Mouse (Mus musculus): ENCODE measurements at regions not wholly inside any gene's neighbourhood (a gene's known extent, or its start where the extent isn't known, plus 50 kb on each side); places are given as distances from the start of the nearest gene placed in this dataset.

DNA sequence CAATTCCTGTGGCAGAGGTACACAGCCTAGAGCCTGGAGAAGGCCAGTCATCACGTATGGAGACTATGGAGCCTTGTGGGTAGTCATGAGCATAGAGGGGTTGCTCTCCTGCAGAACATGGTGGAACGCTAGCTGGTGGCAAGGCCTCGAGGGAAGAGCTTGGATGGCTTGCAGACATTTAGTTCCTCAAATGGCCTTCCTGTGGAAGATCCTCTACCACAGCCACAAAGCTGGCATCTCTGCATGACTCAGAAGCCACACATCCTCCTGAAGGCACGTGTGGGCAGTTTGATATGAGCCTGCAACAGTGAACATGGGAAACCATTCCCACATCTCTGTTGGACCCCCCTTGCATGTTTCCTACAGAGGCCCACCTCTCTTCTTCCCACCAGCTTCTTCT lies 547.9 kb upstream of the Lrrc6 start:
- no peak for DNase-seq (ENCODE audit: low read depth)

DNA sequence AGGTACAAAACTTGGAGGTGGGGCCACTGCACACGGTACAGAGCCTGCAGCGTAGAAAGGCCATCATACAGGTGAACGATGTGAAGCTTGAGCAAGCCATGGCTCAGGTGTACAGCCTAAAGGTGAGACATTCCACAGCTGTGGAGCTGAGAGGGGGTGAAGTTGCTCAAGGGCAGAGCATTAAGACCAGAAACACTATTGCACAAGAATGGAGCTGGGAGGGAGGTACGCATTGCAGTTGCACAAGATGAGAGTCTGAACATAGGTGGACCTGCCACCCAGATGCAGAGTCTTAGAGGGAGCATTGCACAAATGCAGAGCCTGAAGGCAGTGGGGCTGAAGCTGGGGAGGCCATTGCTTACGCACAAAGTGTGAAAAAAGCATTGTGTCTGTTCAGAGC lies 547.4 kb upstream of the Lrrc6 start:
- no peak for DNase-seq (ENCODE audit: low read depth)

DNA sequence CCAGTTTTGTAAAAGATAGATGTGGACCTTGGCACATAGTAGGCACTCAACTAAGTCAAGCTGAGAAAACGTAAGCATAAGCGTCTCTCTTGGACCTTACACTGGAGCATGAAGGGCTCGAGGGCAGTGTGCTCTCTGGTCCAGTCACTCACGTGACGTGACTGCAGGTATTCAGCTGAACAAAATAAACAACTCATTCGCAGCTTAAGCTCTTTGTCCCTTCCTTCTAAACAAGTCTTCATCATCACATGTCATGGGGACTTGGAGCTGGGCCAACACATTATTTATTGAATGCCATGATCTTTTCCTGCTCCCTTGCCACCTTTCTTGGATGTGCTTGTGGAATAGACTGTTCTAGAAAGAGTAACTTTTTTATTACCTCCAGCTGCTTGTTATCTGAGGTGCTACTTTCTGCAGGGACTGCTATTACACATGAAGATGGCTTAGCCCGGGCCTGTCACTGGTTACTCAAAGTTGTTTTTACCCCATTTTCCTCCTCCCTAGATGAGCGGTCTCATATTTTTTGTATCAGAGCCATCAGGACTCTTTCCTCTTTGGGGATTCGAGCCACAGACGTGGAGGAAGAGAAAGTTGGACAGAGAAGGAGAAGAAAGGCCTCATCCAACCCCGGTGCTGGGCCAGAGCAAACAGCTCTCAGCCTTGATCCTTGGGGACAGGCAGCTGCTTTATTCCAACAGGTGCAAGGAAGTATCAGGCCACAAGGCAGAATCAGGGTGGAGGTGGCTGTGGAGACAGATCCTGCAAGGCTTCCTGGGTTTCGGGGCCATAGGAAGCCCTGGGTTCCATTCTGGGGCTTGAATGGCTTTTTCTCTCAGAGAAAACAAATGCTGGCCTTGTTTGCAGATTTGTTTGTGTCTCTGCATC lies 545.5 kb upstream of the Lrrc6 start:
- no peak for DNase-seq (ENCODE audit: low read depth)

DNA sequence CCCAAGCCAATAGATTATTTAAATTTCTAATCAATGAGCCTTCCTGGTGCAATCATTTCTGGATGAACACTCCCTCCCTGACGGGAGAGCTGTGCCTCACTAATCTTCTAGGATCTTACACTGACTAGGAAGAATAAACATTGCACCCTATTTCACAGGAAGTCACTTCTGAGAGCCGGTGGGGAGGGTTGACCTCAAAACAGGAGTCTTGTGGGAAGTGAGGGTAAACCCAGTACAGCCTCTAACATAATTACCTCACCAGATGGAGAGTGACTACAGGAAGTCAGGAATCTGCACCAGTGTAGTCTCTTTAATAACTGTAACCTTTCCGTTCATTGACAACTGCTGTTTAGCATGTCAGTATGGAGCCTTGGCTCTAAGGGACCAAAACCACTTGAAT lies 544.6 kb upstream of the Lrrc6 start:
- no peak for DNase-seq (ENCODE audit: low read depth)

DNA sequence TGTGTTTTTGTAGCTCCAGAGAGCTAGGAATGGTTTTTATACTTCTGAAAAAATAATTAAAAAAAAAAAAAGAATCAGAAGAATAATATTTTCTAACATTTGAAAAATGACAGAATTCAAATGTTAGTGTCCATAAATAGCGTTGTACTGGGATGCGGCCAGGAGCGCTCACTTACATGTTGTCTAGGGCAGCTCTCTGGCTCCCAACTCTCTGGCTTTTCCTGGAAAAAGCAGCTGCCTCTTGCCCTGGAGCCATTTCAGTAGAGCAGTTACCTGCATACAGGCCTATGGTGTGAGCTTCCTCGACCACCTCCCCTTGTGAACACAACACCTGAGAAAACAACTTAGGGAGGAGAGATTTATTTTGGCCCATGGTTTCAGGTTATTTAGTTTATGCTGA lies 544.1 kb upstream of the Lrrc6 start:
- DNase-seq (ENCODE audit: low read depth): no peak

DNA sequence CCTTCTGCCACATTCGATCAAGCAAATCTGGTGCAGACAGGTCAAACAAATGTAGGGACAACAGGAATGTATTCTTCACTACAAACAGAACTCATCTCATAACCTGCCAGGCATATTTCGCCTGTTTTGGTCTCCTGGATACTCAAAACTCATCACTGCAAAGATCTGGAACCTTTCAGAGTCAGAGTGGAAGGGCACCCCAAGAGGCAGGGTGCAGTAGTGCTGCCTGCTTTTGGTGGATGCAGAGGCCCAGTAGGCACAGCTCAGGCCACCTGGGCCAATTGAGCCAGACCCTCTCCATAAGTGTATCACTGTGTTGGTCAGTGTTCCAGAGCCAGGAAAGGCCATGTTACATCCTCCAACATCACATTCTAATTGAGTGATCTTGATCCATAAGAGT lies 541.4 kb upstream of the Lrrc6 start:
- no peak for DNase-seq (ENCODE audit: low read depth)

DNA sequence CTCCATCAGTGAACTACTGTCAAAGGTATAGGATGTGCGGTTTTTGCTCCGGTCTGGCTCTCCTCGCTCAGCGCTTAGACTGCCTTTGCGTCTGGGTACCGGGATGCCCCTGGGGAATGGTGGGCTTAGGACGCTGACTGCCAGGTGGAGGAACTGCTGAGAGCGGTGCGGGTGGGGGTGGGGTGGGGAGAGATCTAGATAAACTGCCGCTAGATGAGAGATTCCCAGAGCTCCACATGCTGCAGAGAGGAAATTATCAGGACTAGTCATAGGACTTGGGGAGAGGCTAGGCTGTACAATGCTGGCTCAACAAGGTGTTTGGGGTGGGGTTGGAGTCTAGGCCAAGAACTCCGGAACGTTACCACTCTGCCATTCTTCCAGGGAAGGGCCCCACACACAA lies 539.5 kb upstream of the Lrrc6 start:
- no peak for DNase-seq (ENCODE audit: low read depth)

DNA sequence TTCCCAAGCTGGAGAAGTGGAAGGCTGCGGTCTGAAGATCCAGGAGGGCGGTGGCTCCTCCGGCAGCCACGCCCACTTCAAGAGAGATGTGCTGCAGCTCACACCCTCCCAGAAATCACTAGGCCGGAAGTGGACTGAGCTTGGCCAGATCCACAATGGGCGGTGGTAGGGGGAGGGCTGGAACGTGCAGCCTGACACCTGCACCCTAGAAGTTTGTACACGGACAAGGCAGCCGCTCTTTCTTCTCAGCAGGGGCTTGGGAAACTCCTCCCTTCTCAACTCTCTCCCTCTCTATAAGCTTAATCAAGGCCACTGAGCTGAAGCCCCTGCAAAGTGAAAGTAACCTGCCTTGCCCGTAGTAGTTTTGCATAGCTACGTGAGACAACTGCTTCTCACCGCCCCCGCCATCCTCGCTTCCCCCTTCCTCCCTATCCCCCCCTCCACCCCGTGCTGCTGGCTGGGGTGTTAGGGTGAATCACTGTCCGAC lies 538.8 kb upstream of the Lrrc6 start:
- peak; percentile 33 for DNase-seq (ENCODE audit: low read depth)

DNA sequence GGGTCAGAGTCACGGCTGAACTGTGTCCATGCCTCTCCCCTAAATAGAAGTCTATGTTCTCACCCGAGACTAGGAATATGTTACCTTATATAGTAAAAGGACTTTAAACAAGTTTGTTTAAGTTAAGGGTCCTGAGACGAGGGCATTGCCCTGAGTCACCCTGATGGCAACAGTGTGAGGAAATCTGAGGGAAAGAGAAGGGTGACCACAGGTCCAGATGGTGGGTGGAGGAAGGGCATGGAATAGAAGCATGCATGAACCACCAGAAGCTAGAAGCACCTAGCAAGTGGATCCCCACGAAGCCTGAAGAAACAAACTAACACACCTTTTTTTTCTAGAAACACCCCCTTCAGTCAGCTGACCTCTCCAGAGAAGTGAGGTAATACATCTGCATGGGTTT lies 536.9 kb upstream of the Lrrc6 start:
- no peak for DNase-seq (ENCODE audit: low read depth)

DNA sequence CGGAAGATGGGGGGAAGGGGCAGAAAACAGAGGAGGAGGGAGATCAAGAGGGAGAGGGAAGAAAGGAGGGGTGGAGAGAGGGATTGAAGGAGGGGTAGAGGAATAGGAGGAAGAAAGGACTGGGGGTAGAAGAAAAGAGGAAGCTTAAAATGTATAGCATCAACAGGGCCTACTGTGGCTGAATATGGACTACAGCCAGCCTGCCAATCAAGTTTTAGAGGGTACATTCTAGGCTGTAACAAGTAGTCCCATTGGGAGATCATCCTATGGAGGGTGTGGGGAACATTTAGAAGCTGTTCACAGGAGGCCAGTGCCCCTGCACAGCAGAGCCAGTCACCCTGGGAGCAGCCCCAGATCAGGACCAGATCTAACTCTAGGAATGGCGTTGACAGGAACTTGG lies 535.6 kb upstream of the Lrrc6 start:
- no peak for DNase-seq (ENCODE audit: low read depth)

DNA sequence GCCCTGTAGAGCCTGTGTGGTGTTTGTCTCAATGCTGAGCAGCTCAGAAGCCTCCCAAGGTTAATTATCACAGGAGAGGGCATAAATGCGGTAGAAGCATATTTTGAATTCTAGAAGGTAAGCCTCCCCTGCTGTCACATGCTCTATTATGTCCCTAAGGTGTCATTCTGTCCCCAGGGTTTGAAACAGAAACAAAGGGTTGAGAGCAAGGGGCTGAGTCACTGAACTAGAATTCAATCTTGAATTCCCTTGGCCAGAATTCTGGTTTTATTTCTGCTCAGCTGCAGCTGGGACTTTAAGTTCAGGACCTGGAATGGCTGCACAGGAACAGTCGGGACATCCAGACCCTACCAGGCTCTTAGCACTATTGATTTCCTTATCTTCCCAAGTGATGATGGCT lies 533.2 kb upstream of the Lrrc6 start:
- DNase-seq (ENCODE audit: low read depth): no peak

DNA sequence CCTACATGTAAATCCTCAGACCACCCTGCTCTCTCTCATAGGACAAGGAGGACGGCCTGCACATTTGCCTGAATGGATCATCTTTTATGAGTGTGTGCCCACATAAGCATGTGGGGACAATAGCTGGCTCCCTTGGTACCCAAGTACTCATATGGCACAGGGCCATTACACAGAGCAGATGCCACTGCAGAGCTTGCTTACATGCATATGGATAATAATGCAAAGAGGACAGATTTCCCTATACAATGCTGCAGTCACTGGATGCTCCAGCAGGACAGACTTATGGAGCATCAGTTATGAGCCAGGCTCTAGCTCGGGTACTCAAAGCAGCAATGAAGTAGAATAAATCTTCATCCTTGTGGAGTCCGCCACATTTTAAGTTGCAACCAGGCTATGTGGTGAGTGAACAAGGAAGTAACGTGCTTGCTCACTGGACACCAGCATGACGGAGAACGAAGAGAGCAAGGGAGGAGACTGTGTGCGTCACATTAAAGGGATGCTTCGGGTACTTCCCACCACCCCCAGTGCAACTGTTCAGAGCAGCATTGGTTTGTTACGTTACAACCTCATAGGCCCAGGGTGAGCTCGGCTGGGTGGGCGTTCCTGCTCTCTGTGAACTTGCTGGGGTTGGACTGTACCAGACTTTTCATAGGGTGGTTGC lies 531.3 kb upstream of the Lrrc6 start:
- no peak for DNase-seq (ENCODE audit: low read depth)

DNA sequence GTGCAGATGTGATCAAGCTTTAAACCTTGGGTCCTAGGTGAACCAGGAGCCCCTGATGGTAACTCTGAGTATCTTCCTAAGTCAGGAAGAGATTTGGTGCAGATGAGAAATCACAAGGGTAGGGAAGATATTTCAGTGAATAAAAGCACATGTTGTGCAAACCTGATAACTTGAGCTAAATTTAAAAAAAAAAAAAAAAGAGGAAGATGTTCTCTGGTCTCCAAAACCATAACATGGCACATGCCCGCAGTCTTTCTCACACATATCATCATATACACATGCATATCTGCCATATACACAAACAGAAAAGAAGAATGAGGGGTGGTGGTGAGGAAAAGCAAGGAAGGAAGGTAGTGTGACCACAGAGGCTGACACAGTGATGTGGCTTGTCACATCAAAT lies 530.3 kb upstream of the Lrrc6 start:
- no peak for DNase-seq (ENCODE audit: low read depth)

DNA sequence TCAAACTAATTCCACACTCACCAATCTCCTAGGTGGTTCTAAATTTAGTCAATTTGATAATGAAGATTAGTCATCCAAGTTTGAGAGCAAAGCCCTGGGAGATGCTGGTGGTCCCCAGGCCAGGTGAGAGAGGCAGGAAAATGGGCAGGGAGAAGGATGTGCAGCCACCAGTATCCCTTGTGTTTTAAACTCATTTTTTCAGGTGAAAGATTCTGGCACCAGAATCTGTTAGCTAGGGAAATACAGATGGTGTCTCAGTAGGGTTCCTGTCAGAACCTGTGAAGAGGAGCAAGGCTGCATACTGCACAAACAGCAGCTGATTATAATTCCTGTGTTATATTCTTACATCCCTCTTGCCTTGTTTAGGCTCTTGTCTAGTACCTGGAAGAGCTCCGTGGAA lies 527.5 kb upstream of the Lrrc6 start:
- no peak for DNase-seq (ENCODE audit: low read depth)

DNA sequence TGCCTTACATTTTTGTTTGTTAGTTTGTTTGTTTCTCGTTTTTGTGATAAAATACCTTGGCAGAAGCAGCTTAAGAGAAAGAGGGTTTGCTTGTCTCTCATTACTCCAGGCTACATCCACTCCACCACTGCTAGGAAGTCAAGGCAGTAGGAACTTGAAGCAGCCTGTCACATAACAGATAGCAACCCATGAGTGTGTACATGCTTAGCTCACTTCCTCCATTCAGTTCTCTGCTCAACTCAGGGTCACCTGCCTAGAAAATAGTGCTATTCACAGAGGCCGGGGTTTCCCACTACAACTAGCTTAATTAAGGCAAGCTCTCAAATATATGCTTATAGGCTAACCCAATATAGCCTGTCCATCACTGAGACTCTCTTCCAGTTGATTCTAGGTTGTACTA lies 527.0 kb upstream of the Lrrc6 start:
- no peak for DNase-seq (ENCODE audit: low read depth)

DNA sequence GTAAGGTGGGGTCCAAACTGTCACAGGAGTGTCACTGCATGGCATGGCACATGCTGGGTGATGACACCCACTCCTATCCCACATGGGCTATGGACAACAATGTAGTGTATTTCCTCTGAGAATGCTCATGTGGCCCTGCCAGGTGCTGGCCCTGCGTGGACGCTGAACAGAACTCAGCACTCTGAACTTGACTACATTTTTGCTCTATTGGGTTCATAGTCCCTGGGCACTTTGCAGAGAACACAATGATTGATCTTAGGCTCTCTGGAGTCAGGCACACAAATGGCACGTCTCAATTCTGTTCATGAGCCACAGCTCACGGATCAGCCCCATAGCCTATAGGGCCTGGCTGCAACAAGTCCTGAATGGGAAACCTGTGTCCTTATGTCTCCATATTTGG lies 525.0 kb upstream of the Lrrc6 start:
- no peak for DNase-seq (ENCODE audit: low read depth)

DNA sequence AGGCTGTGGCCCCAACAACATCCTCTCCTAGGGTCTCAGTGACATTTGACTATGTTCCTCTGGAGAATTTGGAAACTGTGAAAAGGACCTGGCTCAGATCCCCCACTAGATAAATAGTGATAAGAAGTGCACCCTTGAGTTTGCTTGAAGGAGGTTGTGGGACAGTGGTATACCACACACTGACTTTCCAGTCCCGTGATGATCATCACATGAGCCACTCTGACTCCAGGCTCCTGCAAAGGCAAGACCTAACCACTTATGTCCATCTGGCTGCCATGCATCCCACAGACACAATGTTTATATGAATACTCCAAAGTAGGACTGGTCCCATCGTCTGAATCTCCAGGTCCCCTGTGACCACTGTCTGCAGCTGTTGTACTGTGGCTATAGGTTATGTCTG lies 523.7 kb upstream of the Lrrc6 start:
- DNase-seq (ENCODE audit: low read depth): no peak

DNA sequence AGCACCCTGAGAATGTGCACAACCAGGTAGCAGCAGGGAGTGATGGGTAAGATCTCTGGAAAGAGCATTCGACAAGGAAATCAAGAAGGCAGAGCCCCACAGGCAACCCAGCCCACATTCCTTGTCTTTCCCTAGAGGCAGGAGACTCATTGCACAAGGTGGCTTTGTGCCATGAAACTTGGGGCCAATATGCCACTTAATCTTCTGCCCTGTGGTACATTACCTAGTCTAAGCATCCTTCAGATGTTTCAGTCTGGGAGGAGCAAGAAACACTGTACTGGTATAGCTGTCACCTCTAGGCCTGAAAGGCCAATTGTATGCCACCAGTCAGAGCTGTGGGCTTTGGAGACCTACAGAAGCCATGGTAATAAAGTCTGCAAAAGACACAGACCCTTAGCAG lies 522.4 kb upstream of the Lrrc6 start:
- DNase-seq (ENCODE audit: low read depth): no peak

DNA sequence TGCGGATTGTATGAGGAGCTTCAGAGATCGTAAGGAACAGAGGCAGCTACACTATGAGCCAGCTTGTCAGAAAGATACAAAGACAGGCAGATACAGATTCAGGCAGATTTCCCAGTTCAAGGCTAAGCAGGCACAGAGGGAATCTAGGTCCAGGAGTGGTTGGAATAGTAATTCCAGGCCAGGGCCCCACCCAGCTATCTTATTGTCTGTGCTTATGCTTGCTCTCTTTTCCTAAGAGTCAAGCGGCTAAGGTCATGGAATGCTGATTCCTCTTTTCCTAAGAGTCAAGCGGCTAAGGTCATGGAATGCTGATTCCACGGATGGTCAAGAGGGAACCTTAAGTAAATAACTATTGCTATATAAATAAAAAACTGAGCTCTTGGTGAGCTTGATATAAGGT lies 520.7 kb upstream of the Lrrc6 start:
- no peak for DNase-seq (ENCODE audit: low read depth)

DNA sequence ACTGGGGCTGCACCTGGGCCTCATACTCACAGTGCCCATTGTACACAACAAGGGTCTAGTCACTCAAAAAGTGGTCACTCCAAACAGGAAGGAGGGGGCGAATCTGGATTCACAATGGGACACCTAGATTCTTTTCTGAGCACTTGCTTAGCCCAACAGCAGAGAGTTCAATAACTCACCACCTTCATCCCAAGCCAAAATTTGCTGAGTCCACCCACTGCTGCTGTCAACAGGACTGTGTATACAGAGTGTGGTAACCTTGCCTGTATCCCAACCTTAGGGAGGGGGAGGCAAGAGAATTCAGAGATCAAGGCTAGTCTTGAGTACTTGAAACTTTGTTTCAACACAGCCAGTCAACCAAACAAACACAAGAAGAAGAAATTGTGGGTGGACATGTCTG lies 519.2 kb upstream of the Lrrc6 start:
- DNase-seq (ENCODE audit: low read depth): peak; percentile 73

DNA sequence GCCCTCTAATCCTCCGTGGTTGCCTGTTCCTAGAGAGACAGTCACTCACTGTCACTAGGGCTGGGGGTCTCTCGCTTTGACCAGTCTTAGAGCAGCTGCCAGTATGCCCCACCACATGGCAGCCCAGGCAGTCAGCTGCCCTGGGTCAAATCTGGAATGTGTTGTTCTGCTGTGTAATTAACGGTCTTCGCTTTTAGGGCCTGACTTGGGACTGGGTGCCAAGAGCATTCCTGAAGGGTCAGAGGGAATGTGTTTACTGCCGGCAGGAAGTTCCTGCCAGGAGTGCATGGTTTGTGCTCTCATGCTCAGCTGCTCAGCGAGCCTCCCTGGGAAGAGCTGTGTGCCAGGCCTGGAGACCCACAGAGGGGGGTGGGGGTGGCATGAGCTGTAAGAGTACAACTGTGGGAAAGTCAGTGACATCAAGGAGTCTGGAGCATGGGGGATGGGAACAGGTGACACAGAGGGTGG lies 518.5 kb upstream of the Lrrc6 start:
- peak; percentile 94 for DNase-seq (ENCODE audit: low read depth)

Measured in fibroblast of lung, adult 2 months (primary cell).